Mouse (Mus musculus): ENCODE measurements around the gene Zfp697.

GRCm38 (mm10) chr3:98339097-98339705 lies 43.1 kb upstream of the Zfp697 start:
- no peak for TF ChIP-seq CTCF (IDR thresholded peaks at IDR 0.05; ENCODE audit: low read depth)
- TF ChIP-seq EP300 (IDR thresholded peaks at IDR 0.05; ENCODE audit: low read depth): no peak
